Mouse (Mus musculus): ENCODE measurements at regions not wholly inside any gene's neighbourhood (a gene's known extent, or its start where the extent isn't known, plus 50 kb on each side); places are given as distances from the start of the nearest gene placed in this dataset.

- Histone ChIP-seq H3K27me3 (ENCODE audit: insufficient read depth, low read length) (no peaks in the 10 kb centered on the region), H3K4me1 (ENCODE audit: insufficient read depth, low read depth, low read length) (no peaks in the 10 kb centered on the region), H3K36me3 (replicated peaks) (no peaks in the 10 kb centered on the region), H3K4me3 (ENCODE audit: low read depth, low read length) (no peak overlapping the region), H3K9me3 (replicated peaks) (no peaks in the 10 kb centered on the region)
- ATAC-seq (ENCODE audit: extremely low read depth, insufficient number of reproducible peaks, low FRiP score, poor library complexity, severe bottlenecking) (no peak), DNase-seq (ENCODE audit: low spot score) (no peak)
- TF ChIP-seq TAL1 (conservative IDR thresholded peaks at IDR 0.05; ENCODE audit: low read depth, low read length) (no peak), GATA1 (IDR thresholded peaks at IDR 0.05; ENCODE audit: borderline replicate concordance, low read length) (no peak), GATA2 (IDR thresholded peaks at IDR 0.05; ENCODE audit: borderline replicate concordance, low read depth, low read length) (no peak), CTCF (IDR thresholded peaks at IDR 0.05; ENCODE audit: low read depth, low read length) (no peak), POLR2AphosphoS5 (IDR thresholded peaks at IDR 0.05; ENCODE audit: insufficient replicate concordance, low read depth, low read length) (no peak)
Observed at GRCm38 (mm10) chr13:26079362-26079761, 690.6 kb downstream of the Hdgfl1 start.

GRCm38 (mm10) chr13:26061322-26061721, 708.6 kb downstream of the Hdgfl1 start:
- no peak for TF ChIP-seq CTCF (IDR thresholded peaks at IDR 0.05; ENCODE audit: low read depth, low read length)
- no peak for TF ChIP-seq TAL1 (conservative IDR thresholded peaks at IDR 0.05; ENCODE audit: low read depth, low read length)
- no peak for TF ChIP-seq POLR2AphosphoS5 (IDR thresholded peaks at IDR 0.05; ENCODE audit: insufficient replicate concordance, low read depth, low read length)
- no peak for TF ChIP-seq GATA2 (IDR thresholded peaks at IDR 0.05; ENCODE audit: borderline replicate concordance, low read depth, low read length)
- TF ChIP-seq GATA1 (IDR thresholded peaks at IDR 0.05; ENCODE audit: borderline replicate concordance, low read length): no peak
- Histone ChIP-seq H3K9me3 (replicated peaks) (no peaks in the 10 kb centered on the region), H3K36me3 (replicated peaks) (no peaks in the 10 kb centered on the region), H3K4me1 (ENCODE audit: insufficient read depth, low read depth, low read length) (no peaks in the 10 kb centered on the region), H3K4me3 (ENCODE audit: low read depth, low read length) (no peak overlapping the region), H3K27me3 (ENCODE audit: insufficient read depth, low read length) (no peaks in the 10 kb centered on the region)
- ATAC-seq (ENCODE audit: extremely low read depth, insufficient number of reproducible peaks, low FRiP score, poor library complexity, severe bottlenecking) (no peak), DNase-seq (ENCODE audit: low spot score) (no peak)

- H3K36me3 ChIP-seq (replicated peaks): no peaks in the 10 kb centered on the region
- no peak for TF ChIP-seq GATA2 (IDR thresholded peaks at IDR 0.05; ENCODE audit: borderline replicate concordance, low read depth, low read length)
- H3K4me1 ChIP-seq (ENCODE audit: insufficient read depth, low read depth, low read length): no peaks in the 10 kb centered on the region
- H3K27me3 ChIP-seq (ENCODE audit: insufficient read depth, low read length): no peaks in the 10 kb centered on the region
- DNase-seq (ENCODE audit: low spot score): no peak
- H3K4me3 ChIP-seq (ENCODE audit: low read depth, low read length): no peak overlapping the region
- ATAC-seq (ENCODE audit: extremely low read depth, insufficient number of reproducible peaks, low FRiP score, poor library complexity, severe bottlenecking): no peak
- H3K9me3 ChIP-seq (replicated peaks): no peaks in the 10 kb centered on the region
Observed at GRCm38 (mm10) chr13:26037699-26038098, 732.3 kb downstream of the Hdgfl1 start.

DNA sequence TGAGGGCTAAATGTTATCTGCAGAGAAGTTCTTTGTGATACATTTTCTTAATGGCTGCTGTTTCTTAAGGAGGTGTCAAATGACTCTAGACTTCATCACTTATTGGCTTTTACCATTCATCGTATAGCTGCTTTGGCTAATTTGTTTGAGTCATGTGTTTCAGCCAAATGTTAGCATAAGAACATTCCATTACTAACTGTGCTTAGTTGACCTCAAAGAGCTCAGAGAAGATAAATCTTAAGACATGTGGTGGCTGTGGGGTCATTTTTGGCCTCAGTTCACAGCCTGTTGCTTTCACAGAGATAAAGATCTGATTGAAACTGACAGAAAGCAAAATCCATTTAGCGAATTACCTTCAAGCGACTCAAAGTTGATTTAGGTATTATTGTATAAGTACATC, 743.6 kb downstream of the Hdgfl1 start:
- Histone ChIP-seq H3K4me1 (ENCODE audit: insufficient read depth, low read depth, low read length) (no peaks in the 10 kb centered on the region), H3K27me3 (ENCODE audit: insufficient read depth, low read length) (no peaks in the 10 kb centered on the region), H3K9me3 (replicated peaks) (0 out of 2 replicates have a peak, but pooled peaks cover 2% of the 10 kb centered on the region), H3K36me3 (replicated peaks) (no peaks in the 10 kb centered on the region), H3K4me3 (ENCODE audit: low read depth, low read length) (no peak overlapping the region)
- DNase-seq (ENCODE audit: low spot score) (no peak), ATAC-seq (ENCODE audit: extremely low read depth, insufficient number of reproducible peaks, low FRiP score, poor library complexity, severe bottlenecking) (no peak)
- TF ChIP-seq POLR2AphosphoS5 (IDR thresholded peaks at IDR 0.05; ENCODE audit: insufficient replicate concordance, low read depth, low read length) (no peak), GATA2 (IDR thresholded peaks at IDR 0.05; ENCODE audit: borderline replicate concordance, low read depth, low read length) (no peak), CTCF (IDR thresholded peaks at IDR 0.05; ENCODE audit: low read depth, low read length) (no peak), GATA1 (IDR thresholded peaks at IDR 0.05; ENCODE audit: borderline replicate concordance, low read length) (no peak), TAL1 (conservative IDR thresholded peaks at IDR 0.05; ENCODE audit: low read depth, low read length) (no peak)

GRCm38 (mm10) chr13:26024696-26025095, 745.3 kb downstream of the Hdgfl1 start:
- TF ChIP-seq TAL1 (conservative IDR thresholded peaks at IDR 0.05; ENCODE audit: low read depth, low read length): no peak
- Histone ChIP-seq H3K27me3 (ENCODE audit: insufficient read depth, low read length) (no peaks in the 10 kb centered on the region), H3K9me3 (replicated peaks) (0 out of 2 replicates have a peak, but pooled peaks cover 2% of the 10 kb centered on the region), H3K4me1 (ENCODE audit: insufficient read depth, low read depth, low read length) (no peaks in the 10 kb centered on the region), H3K36me3 (replicated peaks) (no peaks in the 10 kb centered on the region), H3K4me3 (ENCODE audit: low read depth, low read length) (no peak overlapping the region)
- ATAC-seq (ENCODE audit: extremely low read depth, insufficient number of reproducible peaks, low FRiP score, poor library complexity, severe bottlenecking): no peak
- no peak for DNase-seq (ENCODE audit: low spot score)

- Histone ChIP-seq H3K4me3 (ENCODE audit: low read depth, low read length) (no peak overlapping the region), H3K27me3 (ENCODE audit: insufficient read depth, low read length) (no peaks in the 10 kb centered on the region), H3K36me3 (replicated peaks) (no peaks in the 10 kb centered on the region), H3K9me3 (replicated peaks) (no peaks in the 10 kb centered on the region), H3K4me1 (ENCODE audit: insufficient read depth, low read depth, low read length) (no peaks in the 10 kb centered on the region)
- no peak for DNase-seq (ENCODE audit: low spot score)
- ATAC-seq (ENCODE audit: extremely low read depth, insufficient number of reproducible peaks, low FRiP score, poor library complexity, severe bottlenecking): no peak
- TF ChIP-seq GATA1 (IDR thresholded peaks at IDR 0.05; ENCODE audit: borderline replicate concordance, low read length) (no peak), TAL1 (conservative IDR thresholded peaks at IDR 0.05; ENCODE audit: low read depth, low read length) (no peak)
Observed at GRCm38 (mm10) chr13:26020491-26020890, 749.5 kb downstream of the Hdgfl1 start.

DNA sequence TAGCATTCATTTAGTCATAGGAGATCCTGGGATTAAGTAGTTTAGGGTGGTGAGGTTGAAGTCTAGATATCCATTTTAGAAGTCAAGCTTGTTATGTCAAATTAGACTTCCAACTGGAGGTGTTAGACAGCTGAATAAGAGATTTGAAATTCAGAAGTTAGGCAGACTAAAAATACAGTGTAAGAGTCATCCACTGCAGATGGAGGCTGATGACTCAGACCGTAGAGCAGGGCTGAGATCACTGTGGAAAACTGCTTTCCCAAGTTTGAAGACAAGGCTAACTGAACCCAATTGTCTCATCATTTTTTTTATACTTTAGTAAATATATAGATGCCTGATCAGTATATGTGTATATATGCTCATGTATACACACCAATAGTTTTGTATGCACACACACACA, 738.8 kb upstream of the Nrsn1 start:
- H3K4me3 ChIP-seq (ENCODE audit: low read depth, low read length): no peak overlapping the region
- TF ChIP-seq GATA2 (IDR thresholded peaks at IDR 0.05; ENCODE audit: borderline replicate concordance, low read depth, low read length) (no peak), TAL1 (conservative IDR thresholded peaks at IDR 0.05; ENCODE audit: low read depth, low read length) (no peak), GATA1 (IDR thresholded peaks at IDR 0.05; ENCODE audit: borderline replicate concordance, low read length) (no peak), POLR2AphosphoS5 (IDR thresholded peaks at IDR 0.05; ENCODE audit: insufficient replicate concordance, low read depth, low read length) (no peak), CTCF (IDR thresholded peaks at IDR 0.05; ENCODE audit: low read depth, low read length) (no peak)
- no peak for ATAC-seq (ENCODE audit: extremely low read depth, insufficient number of reproducible peaks, low FRiP score, poor library complexity, severe bottlenecking)
- H3K27me3 ChIP-seq (ENCODE audit: insufficient read depth, low read length): no peaks in the 10 kb centered on the region
- no peaks in the 10 kb centered on the region for H3K9me3 ChIP-seq (replicated peaks)
- no peaks in the 10 kb centered on the region for H3K36me3 ChIP-seq (replicated peaks)
- H3K4me1 ChIP-seq (ENCODE audit: insufficient read depth, low read depth, low read length): no peaks in the 10 kb centered on the region
- DNase-seq (ENCODE audit: low spot score): no peak

Data from G1E (cell line).